Mouse (Mus musculus): ENCODE results near the gene Tjap1.

DNA sequence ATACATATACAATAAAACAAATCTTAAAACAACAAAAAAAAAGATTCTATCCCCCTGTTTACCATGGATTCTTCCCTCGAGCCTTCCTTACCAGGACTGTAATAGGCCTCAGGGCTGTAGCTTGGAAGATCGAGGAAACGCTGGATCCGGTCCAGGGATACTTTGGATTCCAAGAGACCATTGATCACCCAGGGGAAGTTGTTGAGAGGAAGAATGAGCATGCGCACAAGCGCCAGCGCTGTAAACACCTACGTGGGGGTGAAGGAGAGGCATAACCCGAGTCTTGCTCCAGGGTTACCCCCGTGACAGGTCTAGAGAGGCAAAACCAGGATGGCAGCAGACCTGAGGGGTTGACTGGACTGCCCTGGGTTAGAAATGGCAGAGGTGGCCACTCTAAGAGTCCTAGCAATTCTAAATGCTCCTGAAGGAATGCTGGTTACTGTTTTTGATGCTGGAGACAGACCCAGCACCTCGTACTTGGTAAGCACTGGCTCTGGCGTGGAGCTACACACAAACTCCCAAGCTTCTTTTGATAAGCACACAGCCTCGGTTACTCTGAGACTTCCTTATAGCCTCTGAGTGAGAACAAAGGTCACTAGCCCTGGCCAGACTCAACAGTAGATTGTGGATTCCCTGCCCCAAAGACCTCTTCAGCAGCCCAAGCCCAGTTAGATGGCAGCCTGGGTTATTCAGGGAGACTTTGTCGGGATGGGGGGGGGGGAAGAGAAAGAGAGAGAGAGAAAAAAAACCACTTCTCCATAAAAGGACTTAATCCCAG, 39.4 kb upstream of the Tjap1 start:
- TF ChIP-seq SIN3A (IDR thresholded peaks at IDR 0.05; ENCODE audit: low read length), result no peak
- TF ChIP-seq SMC3 (IDR thresholded peaks at IDR 0.05; ENCODE audit: low read depth, low read length), result no peak
- TF ChIP-seq GABPA (IDR thresholded peaks at IDR 0.05; ENCODE audit: low read depth, low read length), result no peak
- no peak for TF ChIP-seq CTCF (IDR thresholded peaks at IDR 0.05 in 2 of 3, conservative IDR thresholded peaks at IDR 0.05 in 1 of 3; ENCODE audit: control insufficient read depth in 1 of 3, insufficient read depth in 1 of 3, low read depth in 2 of 3, low read length in 3 of 3, poor library complexity in 1 of 3, severe bottlenecking in 1 of 3)
- no peak for TF ChIP-seq ZC3H11A (IDR thresholded peaks at IDR 0.05; ENCODE audit: low read depth, low read length)
- TF ChIP-seq TBP (IDR thresholded peaks at IDR 0.05; ENCODE audit: low read depth, low read length), result no peak
- no peak for TF ChIP-seq MEF2A (IDR thresholded peaks at IDR 0.05; ENCODE audit: extremely low read depth, insufficient replicate concordance, low read depth, low read length, poor library complexity, severe bottlenecking)
- TF ChIP-seq TAL1 (IDR thresholded peaks at IDR 0.05; ENCODE audit: low read length), result no peak
- TF ChIP-seq EP300 (IDR thresholded peaks at IDR 0.05; ENCODE audit: low read depth in 1 of 2, low read length in 2 of 2), result no peak

Measured in MEL (cell line).